Mouse (Mus musculus) bone marrow, adult 2 months (tissue): ENCODE data around the gene Ganc. TPM values are rescaled to one million over a fixed set of nuclear protein-coding genes. Genes with fewer than 3 reads are reported as not detected.

Experiments used
- H3K27ac ChIP-seq: fragments of 200-500 bp; 2 replicates; pipeline ENCODE4 v1.5.1; 2012; ENCODE audit warnings: low read depth, mild to moderate bottlenecking, control low read depth, inconsistent platforms, low read length; ENCODE audit not compliant: control insufficient read depth, poor library complexity, insufficient read depth
- H3K4me1 ChIP-seq: fragments of 200-500 bp; 2 replicates; pipeline ENCODE4 v1.6.1; 2011; ENCODE audit warnings: low read length; ENCODE audit not compliant: control insufficient read depth, insufficient read depth
- H3K4me3 ChIP-seq: fragments of 200-500 bp; replicated peaks from 2 replicates; pipeline ENCODE3; 2011; ENCODE audit warnings: mild to moderate bottlenecking, low read depth, low read length, control low read depth; ENCODE audit not compliant: control insufficient read depth
- CTCF ChIP-seq: fragments of 200-500 bp; IDR thresholded peaks from 2 replicates; pipeline ENCODE4 v1.5.1; 2011; ENCODE audit warnings: low read length, control low read depth; ENCODE audit not compliant: control insufficient read depth, insufficient read depth
- POLR2A ChIP-seq: fragments of 200-500 bp; IDR thresholded peaks from 2 replicates; pipeline ENCODE4 v1.6.1; 2011; ENCODE audit warnings: low read depth, mild to moderate bottlenecking, control low read depth, low read length, borderline replicate concordance; ENCODE audit not compliant: control insufficient read depth
- WGBS: fragments of 180-500 bp; shearing (Covaris S2); methylation state at CpG from one replicate; pipeline ENCODE4 v1.1.7; 2018; 5-methylcytosine and 5-hydroxymethylcytosine counted together
- polyA plus RNA-seq: library from polyadenylated mRNA; stranded (reverse); fragments of >200 nt; gene quantifications from 2 replicates; pipeline ENCODE4 v1.2.4, GENCODE M21; 2011; ENCODE audit warnings: low replicate concordance; ENCODE audit not compliant: missing spikeins, insufficient read depth, insufficient read length

Gene Ganc
- polyA plus RNA-seq, 1 experiment, result 8.0 TPM

DNA sequence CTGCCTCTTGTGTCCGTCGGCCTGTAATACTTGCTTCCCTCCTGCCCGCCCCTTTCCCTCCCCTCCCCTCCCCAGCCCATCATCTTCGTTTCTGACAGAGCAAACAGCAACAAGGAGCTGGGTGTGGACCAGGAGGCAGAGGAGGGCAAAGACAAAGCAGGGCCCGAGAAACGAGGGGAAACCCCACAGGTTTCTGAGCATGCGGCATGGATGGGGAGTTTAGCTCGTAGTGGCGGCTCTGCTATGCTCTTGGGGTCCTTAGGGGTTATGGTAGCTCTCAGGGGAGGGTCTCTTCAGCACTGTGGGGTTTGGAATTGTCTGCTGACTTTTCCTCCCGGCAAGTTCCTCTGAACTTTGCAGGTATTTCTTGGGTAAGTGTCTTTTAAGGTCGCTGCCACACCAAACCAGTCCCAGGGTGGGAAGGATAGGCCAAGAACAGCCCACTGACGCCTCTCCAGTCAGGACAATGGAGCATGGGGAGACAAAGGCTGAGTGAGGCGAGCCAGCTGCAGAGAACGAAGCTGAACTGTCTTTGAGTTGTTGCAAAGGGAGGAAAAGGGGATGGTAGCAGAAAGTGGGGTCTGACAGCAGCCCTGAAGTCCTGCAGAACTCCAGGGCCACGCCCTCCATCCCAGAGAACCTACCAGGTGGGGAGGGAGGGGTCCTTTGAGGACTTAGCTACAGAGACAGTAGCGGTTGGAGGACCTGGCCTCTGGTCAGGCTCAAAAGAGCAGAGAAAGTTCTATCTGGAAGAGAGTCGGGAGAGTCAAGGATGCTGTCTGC is 97.6 kb downstream of the Ganc start:
- TF ChIP-seq CTCF (no peak), POLR2A (no peak)
- H3K4me1 ChIP-seq, result no peaks in the 10 kb centered on the region; the same call in none of the 2 replicates
- no peak overlapping the region for H3K27ac ChIP-seq
- WGBS, result 46% methylated on average over 17 of the region's 17 CpGs
- H3K4me3 ChIP-seq, result no peak overlapping the region

DNA sequence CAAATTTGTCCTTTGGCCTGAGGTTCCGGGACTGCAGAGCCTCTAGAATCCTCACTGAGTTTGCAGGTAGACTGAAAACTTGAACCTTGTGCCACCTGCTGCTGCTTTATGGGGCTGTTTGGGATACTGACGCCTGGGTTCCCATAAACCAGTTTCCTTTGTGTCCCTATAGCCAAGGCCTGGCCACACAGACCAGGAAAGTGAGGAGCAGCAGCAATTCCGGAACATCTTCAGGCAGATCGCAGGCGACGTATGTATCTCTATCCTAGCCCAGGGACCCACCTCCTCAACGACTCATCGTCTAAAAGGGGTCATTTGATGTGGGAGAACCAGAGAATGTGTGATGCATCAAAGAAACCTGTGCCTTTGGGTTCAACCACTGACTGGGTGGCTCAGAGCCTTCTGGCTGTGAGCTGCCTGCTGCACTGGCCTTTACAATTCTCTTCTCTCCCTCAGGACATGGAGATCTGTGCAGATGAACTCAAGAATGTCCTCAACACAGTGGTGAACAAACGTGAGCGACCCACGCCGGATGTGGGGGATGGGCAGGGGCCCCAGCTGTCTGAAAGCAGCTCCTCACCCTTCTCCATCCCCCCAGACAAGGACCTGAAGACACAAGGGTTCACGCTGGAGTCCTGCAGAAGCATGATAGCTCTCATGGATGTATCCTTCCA is 98.4 kb downstream of the Ganc start:
- 74% methylated on average over 13 of the region's 13 CpGs for WGBS

GRCm38 (mm10) chr2:120502605-120502990 is 98.9 kb downstream of the Ganc start:
- H3K4me3 ChIP-seq, result no peak overlapping the region
- H3K4me1 ChIP-seq, result no peaks in the 10 kb centered on the region; the same call in none of the 2 replicates
- H3K27ac ChIP-seq, result no peak overlapping the region
- 66% methylated on average over 3 of the region's 3 CpGs for WGBS
- TF ChIP-seq POLR2A (no peak), CTCF (no peak)

More for the DNA sequence above, 98.4 kb downstream of the Ganc start:
- H3K4me3 ChIP-seq, result no peak overlapping the region
- H3K4me1 ChIP-seq, result no peaks in the 10 kb centered on the region; the same call in none of the 2 replicates
- TF ChIP-seq CTCF (no peak), POLR2A (no peak)
- no peak overlapping the region for H3K27ac ChIP-seq

GRCm38 (mm10) chr2:120503094-120503493 is 99.4 kb downstream of the Ganc start:
- 82% methylated on average over 6 of the region's 6 CpGs for WGBS
- H3K4me1 ChIP-seq, result no peaks in the 10 kb centered on the region; the same call in none of the 2 replicates
- TF ChIP-seq CTCF (no peak), POLR2A (no peak)
- H3K27ac ChIP-seq, result no peak overlapping the region
- H3K4me3 ChIP-seq, result no peak overlapping the region

GRCm38 (mm10) chr2:120503992-120504391 is 100.3 kb downstream of the Ganc start:
- no peak overlapping the region for H3K27ac ChIP-seq
- no peaks in the 10 kb centered on the region; the same call in none of the 2 replicates for H3K4me1 ChIP-seq
- H3K4me3 ChIP-seq, result no peak overlapping the region
- 79% methylated on average over 5 of the region's 5 CpGs for WGBS
- no peak for TF ChIP-seq CTCF
- no peak for TF ChIP-seq POLR2A

Other genes with a start within 250 kb of the Ganc start
- 15.4 and 23.7 TPM in 2 replicates for gene Ehd4, start 249.3 kb upstream of the Ganc start, polyA plus RNA-seq
- gene Pla2g4e, start 158.6 kb upstream of the Ganc start, polyA plus RNA-seq, result not detected in 2 replicates
- not detected in 2 replicates for gene Pla2g4d, start 114.7 kb upstream of the Ganc start, polyA plus RNA-seq
- not detected in 2 replicates for gene Pla2g4f, start 89.7 kb upstream of the Ganc start, polyA plus RNA-seq
- gene Vps39, start 50.8 kb upstream of the Ganc start, polyA plus RNA-seq, result 15.0 and 28.4 TPM in 2 replicates
- gene Tmem87a, start 217 bp downstream of the Ganc start, polyA plus RNA-seq, result 19.3 and 36.3 TPM in 2 replicates
- 6.5 and 10.7 TPM in 2 replicates for gene Capn3, start 52.1 kb downstream of the Ganc start, polyA plus RNA-seq
- 19.1 and 27.3 TPM in 2 replicates for gene Zfp106, start 159.9 kb downstream of the Ganc start, polyA plus RNA-seq
- gene Snap23, start 163.8 kb downstream of the Ganc start, polyA plus RNA-seq, result 21.6 and 44.5 TPM in 2 replicates
- 3.7 and 6.8 TPM in 2 replicates for gene Haus2, start 205.5 kb downstream of the Ganc start, polyA plus RNA-seq
- gene Lrrc57, start 205.6 kb downstream of the Ganc start, polyA plus RNA-seq, result 7.5 and 10.3 TPM in 2 replicates
- gene Stard9, start 225.2 kb downstream of the Ganc start, polyA plus RNA-seq, result 1.4 and 3.6 TPM in 2 replicates